Mouse (Mus musculus): ENCODE data around the gene A1bg. TPM values are rescaled to one million over a fixed set of nuclear protein-coding genes. Genes with fewer than 3 reads are reported as not detected.

The A1bg gene
- polyA plus RNA-seq, 2 experiments: not detected

- Histone ChIP-seq H3K4me3 (ENCODE audit: insufficient read depth in 1 of 2, low read depth in 2 of 2, low read length in 2 of 2) (no peak overlapping the region), H3K9me3 (ENCODE audit: control insufficient read depth, low read length) (no peaks in the 10 kb centered on the region), H3K27me3 (ENCODE audit: control insufficient read depth, insufficient read depth, low read length) (no peaks in the 10 kb centered on the region), H3K27ac (no peak overlapping the region), H3K4me2 (ENCODE audit: low read depth) (no peak overlapping the region), H3K4me1 (replicated peaks; ENCODE audit: control insufficient read depth in 2 of 2, insufficient read depth in 2 of 2, low read length in 1 of 2) (no peaks in the 10 kb centered on the region), H3K36me3 (replicated peaks; ENCODE audit: control insufficient read depth, insufficient read depth, low read depth) (no peaks in the 10 kb centered on the region), H3K9ac (replicated peaks) (no peak overlapping the region)
- TF ChIP-seq CTCF (IDR thresholded peaks at IDR 0.05; ENCODE audit: low read depth): no peak
- TF ChIP-seq EP300 (IDR thresholded peaks at IDR 0.05; ENCODE audit: low read depth): no peak
- DNase-seq (ENCODE audit: low read depth in 3 of 3, low spot score in 3 of 3) (no peak), ATAC-seq (ENCODE audit: insufficient read depth) (no peak)
- 50% methylated on average over 6 of the region's 6 CpGs for WGBS (ENCODE audit: insufficient replicate concordance)
Observed at GRCm38 (mm10) chr15:60898187-60898965, 24.4 kb downstream of the A1bg start.

- DNase-seq (ENCODE audit: low read depth in 3 of 3, low spot score in 3 of 3) (no peak), ATAC-seq (ENCODE audit: insufficient read depth) (no peak)
- Histone ChIP-seq H3K36me3 (replicated peaks; ENCODE audit: control insufficient read depth, insufficient read depth, low read depth) (no peaks in the 10 kb centered on the region), H3K4me3 (ENCODE audit: insufficient read depth in 1 of 2, low read depth in 2 of 2, low read length in 2 of 2) (no peak overlapping the region), H3K9me3 (ENCODE audit: control insufficient read depth, low read length) (no peaks in the 10 kb centered on the region), H3K4me1 (replicated peaks; ENCODE audit: control insufficient read depth in 2 of 2, insufficient read depth in 2 of 2, low read length in 1 of 2) (no peaks in the 10 kb centered on the region), H3K4me2 (ENCODE audit: low read depth) (no peak overlapping the region), H3K27me3 (ENCODE audit: control insufficient read depth, insufficient read depth, low read length) (no peaks in the 10 kb centered on the region), H3K9ac (replicated peaks) (no peak overlapping the region), H3K27ac (no peak overlapping the region)
- 62% methylated on average over 2 of the region's 2 CpGs for WGBS (ENCODE audit: insufficient replicate concordance)
- TF ChIP-seq EP300 (IDR thresholded peaks at IDR 0.05; ENCODE audit: low read depth): no peak
- no peak for TF ChIP-seq CTCF (IDR thresholded peaks at IDR 0.05; ENCODE audit: low read depth)
Observed at GRCm38 (mm10) chr15:60896040-60896439, 26.8 kb downstream of the A1bg start.

GRCm38 (mm10) chr15:60892976-60893463 is 29.8 kb downstream of the A1bg start:
- Histone ChIP-seq H3K9me3 (ENCODE audit: control insufficient read depth, low read length) (no peaks in the 10 kb centered on the region), H3K4me1 (replicated peaks; ENCODE audit: control insufficient read depth in 2 of 2, insufficient read depth in 2 of 2, low read length in 1 of 2) (no peaks in the 10 kb centered on the region), H3K4me2 (ENCODE audit: low read depth) (no peak overlapping the region), H3K27me3 (ENCODE audit: control insufficient read depth, insufficient read depth, low read length) (no peaks in the 10 kb centered on the region), H3K27ac (no peak overlapping the region), H3K36me3 (replicated peaks; ENCODE audit: control insufficient read depth, insufficient read depth, low read depth) (no peaks in the 10 kb centered on the region), H3K4me3 (ENCODE audit: insufficient read depth in 1 of 2, low read depth in 2 of 2, low read length in 2 of 2) (no peak overlapping the region), H3K9ac (replicated peaks) (no peak overlapping the region)
- no peak for TF ChIP-seq EP300 (IDR thresholded peaks at IDR 0.05; ENCODE audit: low read depth)
- no peak for TF ChIP-seq CTCF (IDR thresholded peaks at IDR 0.05; ENCODE audit: low read depth)
- ATAC-seq (ENCODE audit: insufficient read depth): no peak
- 54% methylated on average over 3 of the region's 3 CpGs for WGBS (ENCODE audit: insufficient replicate concordance)
- DNase-seq (ENCODE audit: low read depth in 3 of 3, low spot score in 3 of 3): no peak

- ATAC-seq (ENCODE audit: insufficient read depth) (no peak), DNase-seq (ENCODE audit: low read depth in 3 of 3, low spot score in 3 of 3) (no peak)
- Histone ChIP-seq H3K4me3 (ENCODE audit: insufficient read depth in 1 of 2, low read depth in 2 of 2, low read length in 2 of 2) (no peak overlapping the region), H3K9me3 (ENCODE audit: control insufficient read depth, low read length) (no peaks in the 10 kb centered on the region), H3K9ac (replicated peaks) (no peak overlapping the region), H3K4me2 (ENCODE audit: low read depth) (no peak overlapping the region), H3K4me1 (replicated peaks; ENCODE audit: control insufficient read depth in 2 of 2, insufficient read depth in 2 of 2, low read length in 1 of 2) (no peaks in the 10 kb centered on the region), H3K27me3 (ENCODE audit: control insufficient read depth, insufficient read depth, low read length) (no peaks in the 10 kb centered on the region), H3K36me3 (replicated peaks; ENCODE audit: control insufficient read depth, insufficient read depth, low read depth) (no peaks in the 10 kb centered on the region), H3K27ac (no peak overlapping the region)
- TF ChIP-seq CTCF (IDR thresholded peaks at IDR 0.05; ENCODE audit: low read depth) (no peak), EP300 (IDR thresholded peaks at IDR 0.05; ENCODE audit: low read depth) (no peak)
- WGBS (ENCODE audit: insufficient replicate concordance): 58% methylated on average over 2 of the region's 2 CpGs
Observed at GRCm38 (mm10) chr15:60888724-60889123, 34.1 kb downstream of the A1bg start.

- H3K4me1 ChIP-seq (replicated peaks; ENCODE audit: control insufficient read depth in 2 of 2, insufficient read depth in 2 of 2, low read length in 1 of 2): no peaks in the 10 kb centered on the region
- H3K9ac ChIP-seq (replicated peaks): no peak overlapping the region
- H3K27me3 ChIP-seq (ENCODE audit: control insufficient read depth, insufficient read depth, low read length): no peaks in the 10 kb centered on the region
- WGBS (ENCODE audit: insufficient replicate concordance): 41% methylated on average over 6 of the region's 6 CpGs
- no peaks in the 10 kb centered on the region for H3K9me3 ChIP-seq (ENCODE audit: control insufficient read depth, low read length)
- no peaks in the 10 kb centered on the region for H3K36me3 ChIP-seq (replicated peaks; ENCODE audit: control insufficient read depth, insufficient read depth, low read depth)
- TF ChIP-seq EP300 (IDR thresholded peaks at IDR 0.05; ENCODE audit: low read depth) (no peak), CTCF (IDR thresholded peaks at IDR 0.05; ENCODE audit: low read depth) (no peak)
- no peak for DNase-seq (ENCODE audit: low read depth in 3 of 3, low spot score in 3 of 3)
- no peak overlapping the region for H3K4me2 ChIP-seq (ENCODE audit: low read depth)
- no peak overlapping the region for H3K27ac ChIP-seq
- H3K4me3 ChIP-seq (ENCODE audit: insufficient read depth in 1 of 2, low read depth in 2 of 2, low read length in 2 of 2): no peak overlapping the region
- no peak for ATAC-seq (ENCODE audit: insufficient read depth)
Observed at GRCm38 (mm10) chr15:60875721-60876120, 47.1 kb downstream of the A1bg start.
